Mouse (Mus musculus) kidney, postnatal 36 days (tissue): ENCODE measurements at regions not wholly inside any gene's neighbourhood (a gene's known extent, or its start where the extent isn't known, plus 50 kb on each side); places are given as distances from the start of the nearest gene placed in this dataset.

Experiments
- DNase-seq, 2 experiments: peaks; one replicate each; pipeline ENCODE4 v3.0.0; 2021 to 2022; ENCODE audit warnings: mixed read lengths in 2 of 2

DNA sequence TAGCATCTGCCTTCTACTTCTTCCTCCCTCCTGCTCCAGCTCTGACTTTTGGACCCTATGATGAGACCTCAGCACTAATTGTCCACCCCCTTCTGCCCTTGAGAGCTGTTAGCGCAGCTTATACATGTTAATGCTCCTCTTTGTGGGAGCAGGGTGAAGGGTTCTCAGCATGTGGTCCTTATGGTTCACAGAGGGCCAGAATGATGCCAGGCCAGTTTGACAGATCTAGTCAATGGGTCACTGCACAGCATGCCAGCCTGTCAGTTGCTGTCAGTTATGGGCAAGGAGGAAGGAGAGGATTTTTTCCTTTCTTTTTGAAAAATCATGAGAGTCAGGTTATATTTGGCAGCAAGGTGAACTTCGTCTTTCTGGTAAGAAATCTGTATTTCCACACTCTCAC, 68.4 kb downstream of the 4931417E11Rik start:
- no peak for DNase-seq

DNA sequence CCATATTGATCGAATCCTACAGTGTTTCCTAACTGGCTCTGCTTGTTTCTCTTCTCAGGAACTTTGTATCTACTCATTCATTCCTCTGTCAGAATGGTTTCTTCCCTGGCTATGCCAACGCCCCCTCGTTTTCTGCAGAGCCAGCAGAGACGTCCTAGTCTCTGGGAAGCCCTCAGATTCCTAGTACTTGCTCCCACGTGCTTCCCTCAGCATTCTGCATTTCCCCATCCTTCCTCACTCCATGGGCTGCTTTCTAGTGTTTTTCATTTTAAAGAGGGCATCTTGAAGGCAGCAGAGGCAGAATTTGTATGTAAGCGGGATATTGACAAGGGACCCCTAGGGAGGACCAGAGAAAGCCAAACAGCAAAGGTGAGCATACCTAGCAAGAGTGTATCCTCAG, 80.2 kb downstream of the 4931417E11Rik start:
- no peak for DNase-seq

DNA sequence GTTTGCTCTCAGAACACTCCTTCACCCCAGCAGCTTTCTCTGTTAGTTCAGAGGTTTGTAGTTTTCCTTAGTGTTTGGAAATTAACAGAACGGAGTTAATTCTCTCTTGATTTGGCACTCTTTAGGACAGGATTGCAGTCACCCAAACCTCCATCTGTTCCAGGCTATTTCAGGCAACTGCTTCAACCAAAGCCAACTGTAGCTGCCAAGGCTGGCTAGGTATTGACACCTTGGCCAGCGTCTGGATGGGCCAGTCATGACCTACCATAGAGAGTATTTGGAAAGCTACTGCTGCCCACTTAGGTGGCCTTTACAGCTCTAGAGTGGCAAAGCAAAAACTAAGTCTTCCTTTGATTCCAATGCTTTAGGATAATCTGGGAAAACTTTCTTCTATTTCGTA, 83.2 kb downstream of the 4931417E11Rik start:
- no peak for DNase-seq

DNA sequence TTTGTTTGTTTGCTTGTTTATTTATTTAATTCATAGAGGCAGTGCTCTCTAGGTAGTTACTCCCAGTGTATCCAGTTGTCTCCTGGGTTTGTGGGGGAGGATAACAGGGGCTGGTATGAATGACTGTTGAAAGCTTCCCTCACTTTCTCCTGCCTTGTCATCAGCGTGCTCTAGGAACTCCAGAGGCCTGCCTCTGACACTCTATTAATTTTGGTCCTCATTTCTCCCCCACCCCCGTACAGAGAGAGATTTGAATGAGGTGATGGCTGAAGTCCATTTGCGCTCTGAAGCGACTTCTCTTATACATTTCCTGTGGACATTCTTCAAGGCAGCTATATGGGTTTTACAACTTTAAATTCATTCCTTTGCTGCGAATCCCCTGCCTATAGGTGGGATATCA, 89.6 kb downstream of the 4931417E11Rik start:
- DNase-seq, result no peak

DNA sequence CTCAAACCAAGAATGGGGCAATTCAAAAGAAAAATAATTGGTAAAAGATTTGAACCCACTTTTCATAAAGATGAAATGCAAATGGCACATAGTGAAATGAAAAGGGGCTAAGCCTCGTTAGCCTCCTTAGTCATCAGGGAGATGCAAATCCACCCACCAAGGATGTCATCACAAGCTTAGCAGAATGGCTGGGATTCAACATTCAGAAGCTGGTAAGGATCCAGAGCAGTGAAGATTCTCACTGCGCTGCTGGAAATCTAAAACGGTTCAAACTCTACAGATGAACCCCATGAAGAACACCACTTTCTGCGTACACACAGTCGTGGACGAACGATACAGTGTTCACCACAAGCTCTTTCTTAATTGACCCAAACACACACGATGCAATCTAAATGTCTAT, 91.6 kb downstream of the 4931417E11Rik start:
- DNase-seq, result no peak

DNA sequence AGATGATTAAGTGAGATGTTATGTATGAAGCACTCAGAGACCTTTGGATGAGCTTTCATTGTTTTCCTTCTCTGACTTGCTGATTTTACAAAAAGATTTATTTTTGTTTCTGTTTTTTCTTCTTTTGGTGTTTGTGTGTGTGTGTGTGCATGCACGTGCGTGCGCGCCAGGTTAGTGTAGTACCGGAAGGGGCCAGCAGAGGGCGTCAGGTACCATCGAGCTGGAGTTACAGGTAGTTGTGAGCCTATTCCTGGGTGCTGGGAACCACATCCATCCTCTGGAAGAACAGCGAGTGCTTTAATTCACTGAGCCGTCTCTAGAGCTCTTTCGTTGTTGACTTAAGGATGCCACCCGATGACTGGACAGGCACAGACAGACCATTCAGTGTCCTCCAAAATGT, 93.2 kb downstream of the 4931417E11Rik start:
- no peak for DNase-seq

DNA sequence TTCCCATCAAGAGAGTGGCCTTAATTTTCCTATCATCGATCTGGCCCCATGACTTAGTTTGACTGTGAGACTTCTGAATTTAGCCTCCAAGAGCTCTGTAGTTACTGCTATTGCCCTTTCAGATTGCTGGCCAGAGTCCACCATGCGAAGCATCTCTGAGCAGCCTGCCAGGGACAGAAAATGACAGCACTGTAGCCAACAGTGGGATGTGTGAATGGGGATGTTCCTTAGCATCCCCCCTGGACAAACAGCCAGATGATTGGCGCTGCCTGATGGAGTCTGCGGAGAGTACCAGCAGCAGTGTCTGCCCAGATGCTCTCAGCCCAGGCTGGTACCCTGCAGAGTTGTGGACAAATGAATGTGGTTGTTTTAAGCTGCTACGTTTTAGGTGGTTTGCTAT, 96.6 kb downstream of the 4931417E11Rik start:
- no peak for DNase-seq

DNA sequence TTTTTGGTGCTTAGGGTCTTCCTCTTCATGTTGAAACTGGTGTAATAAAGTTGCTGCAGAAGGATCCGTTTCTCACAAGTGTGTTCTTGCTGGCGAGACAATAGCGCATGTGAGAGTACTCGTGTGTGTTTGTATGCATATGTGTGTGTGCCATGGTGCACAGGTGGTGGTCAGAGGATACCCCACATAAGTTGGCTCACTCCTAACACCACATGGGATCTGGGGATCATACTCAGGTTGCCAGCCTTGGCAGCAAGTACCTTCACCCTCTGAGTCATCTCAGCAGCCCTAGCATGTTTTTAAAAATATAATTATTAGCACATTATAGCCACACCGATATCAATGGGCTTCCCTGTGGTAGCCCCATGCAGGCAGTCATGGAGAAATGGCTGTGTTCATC, 97.6 kb downstream of the 4931417E11Rik start:
- no peak for DNase-seq

DNA sequence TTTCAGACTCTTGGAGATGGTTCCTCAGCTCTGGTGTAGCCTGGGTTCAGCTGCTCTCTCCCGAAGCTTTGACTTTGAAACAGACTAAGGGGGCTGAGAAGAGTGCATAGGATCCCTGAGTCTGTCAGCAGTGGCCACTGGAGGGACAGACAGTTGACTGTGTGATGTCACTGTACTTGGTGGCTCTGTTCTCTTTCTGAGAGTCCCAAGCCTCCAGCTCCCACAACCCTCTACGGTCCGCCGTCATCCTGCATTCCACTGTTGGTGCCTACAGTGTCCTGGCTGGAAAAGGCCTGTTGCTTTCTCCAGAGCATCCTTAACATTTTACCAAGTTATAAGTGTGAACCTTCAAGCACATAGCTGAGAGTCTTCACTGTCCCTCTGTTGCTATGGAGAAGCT, 98.6 kb downstream of the 4931417E11Rik start:
- DNase-seq, result no peak

DNA sequence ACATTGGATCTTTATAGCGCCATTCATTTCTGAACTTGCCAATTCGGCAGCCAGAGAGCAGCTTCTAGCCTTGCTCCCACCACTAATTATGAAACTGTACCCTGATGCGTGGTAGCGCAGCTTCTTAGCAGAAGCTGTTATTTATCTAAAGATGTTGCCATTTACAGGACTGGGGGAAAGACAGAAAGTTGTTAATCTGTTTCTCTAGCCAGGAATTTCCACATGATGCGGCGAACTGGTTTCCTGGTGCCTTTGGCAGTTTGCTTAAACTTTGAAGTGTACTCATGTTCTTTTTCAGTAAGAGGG, 100.7 kb downstream of the 4931417E11Rik start:
- no peak for DNase-seq

DNA sequence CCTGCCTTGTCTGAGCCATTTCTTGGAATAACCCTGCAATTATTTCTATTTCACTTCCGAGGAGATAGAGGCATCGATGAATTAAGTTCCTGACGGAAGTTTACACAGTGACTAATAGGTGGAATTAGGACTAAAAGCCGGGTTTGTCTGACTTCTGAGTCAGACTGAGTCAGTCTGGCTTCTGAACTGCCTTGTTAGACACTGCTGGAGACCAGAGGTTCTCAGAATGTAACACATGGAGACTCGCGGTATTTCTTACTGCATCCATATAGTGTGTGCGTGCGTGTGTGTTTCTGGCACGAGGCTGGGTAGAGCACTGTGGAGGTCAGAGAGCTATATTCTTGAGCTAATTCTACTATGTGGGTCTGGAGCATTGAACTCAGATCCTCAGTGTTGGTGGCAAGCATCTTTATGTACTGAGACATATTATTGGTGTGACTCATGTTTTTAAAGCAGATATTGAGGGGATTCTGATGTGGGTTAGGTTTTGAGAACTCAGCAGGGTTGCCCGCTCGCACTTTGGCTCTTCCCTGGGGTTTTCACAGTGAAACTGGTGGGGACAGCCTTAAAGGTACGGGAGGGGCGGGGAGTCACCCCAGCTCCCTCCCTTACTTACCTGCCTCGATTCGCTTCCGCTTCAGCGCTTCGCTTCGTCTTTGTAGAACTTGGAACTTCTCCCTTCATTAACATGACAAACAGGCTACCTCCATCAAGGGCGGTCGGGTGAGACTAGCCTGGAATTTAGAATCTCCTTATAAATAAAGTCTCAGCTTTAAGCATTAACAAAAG, 101.2 kb downstream of the 4931417E11Rik start:
- peak; percentile 3 to 10 for DNase-seq

DNA sequence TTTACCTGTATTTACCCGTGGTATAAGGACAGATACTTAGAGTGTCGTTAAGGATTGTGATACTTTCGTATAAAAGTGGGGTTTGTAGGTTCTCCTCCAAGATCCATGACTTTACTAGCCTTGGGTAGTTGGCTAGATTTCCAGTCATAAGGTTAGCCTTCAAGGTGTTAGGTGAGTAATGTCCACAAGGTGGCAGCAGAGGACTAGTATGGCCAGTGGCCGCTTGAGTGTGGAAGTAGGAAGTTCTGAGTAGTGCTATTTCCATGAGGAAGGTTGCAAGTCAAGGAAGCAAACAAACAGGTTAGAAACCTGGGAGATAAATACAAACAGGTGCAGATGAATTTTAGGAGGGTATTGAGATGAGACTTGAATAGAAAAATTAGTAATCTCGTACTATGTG, 101.9 kb downstream of the 4931417E11Rik start:
- peak; percentile 77 to 85 for DNase-seq

DNA sequence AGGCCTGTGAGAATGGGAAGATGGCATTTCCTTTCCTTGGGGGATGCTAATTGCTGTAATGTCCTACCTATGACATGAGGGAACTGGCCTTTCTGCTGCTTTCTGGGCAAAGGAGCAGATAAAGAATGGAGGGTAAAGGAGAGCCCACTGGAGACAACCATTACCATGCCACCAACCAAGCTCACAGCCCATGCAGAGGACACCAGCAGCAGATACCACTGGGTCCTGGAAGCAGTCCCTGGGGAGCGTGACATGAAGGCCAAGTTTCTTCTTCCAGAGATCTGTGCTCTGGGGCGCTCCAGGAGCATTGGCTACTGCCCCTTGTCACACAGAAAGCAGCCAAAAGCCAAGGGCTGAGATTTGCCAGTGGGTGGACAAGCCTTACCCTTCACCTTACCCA, 102.8 kb downstream of the 4931417E11Rik start:
- no peak for DNase-seq

DNA sequence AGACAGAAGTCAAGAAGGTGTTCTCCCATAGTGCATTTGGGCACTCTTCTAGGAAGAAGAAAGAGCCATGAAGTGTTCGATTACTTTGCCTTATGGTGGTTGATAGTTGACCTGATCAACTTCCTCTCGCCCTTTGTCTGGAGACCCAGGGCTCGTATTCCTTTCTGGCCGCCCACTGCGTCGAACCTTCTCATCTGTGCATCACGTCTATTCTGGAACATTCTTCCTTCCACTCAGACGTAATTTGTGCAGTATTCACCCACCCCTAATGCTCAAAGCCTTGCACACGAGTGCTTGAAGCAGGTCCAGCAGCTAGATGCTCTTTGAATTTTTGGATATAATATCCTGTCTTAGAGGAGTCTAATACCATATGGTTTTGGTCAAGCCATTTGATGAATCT, 104.2 kb downstream of the 4931417E11Rik start:
- DNase-seq, result no peak

DNA sequence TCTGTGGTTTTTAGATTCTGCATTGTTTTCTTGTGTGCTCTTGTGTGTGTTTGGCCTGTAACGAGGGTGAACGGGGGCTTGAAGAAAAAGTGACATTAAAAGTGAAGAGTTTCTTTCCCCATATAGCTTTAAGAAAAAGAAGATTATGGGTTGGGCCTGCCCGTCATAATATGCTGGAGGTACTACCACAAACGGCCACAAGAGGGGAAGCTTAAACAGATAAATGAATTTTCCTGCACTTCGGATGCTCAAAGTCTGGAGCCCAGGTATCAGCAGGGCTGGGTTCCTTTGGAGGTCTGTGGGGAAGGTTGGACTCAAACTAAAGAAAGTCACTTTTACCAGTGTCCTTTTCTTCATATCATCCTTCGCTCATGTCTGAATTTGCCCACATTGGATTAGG, 86.8 kb downstream of the Suclg1 start:
- peak in 1 of 2 experiments; percentile 59 for DNase-seq

DNA sequence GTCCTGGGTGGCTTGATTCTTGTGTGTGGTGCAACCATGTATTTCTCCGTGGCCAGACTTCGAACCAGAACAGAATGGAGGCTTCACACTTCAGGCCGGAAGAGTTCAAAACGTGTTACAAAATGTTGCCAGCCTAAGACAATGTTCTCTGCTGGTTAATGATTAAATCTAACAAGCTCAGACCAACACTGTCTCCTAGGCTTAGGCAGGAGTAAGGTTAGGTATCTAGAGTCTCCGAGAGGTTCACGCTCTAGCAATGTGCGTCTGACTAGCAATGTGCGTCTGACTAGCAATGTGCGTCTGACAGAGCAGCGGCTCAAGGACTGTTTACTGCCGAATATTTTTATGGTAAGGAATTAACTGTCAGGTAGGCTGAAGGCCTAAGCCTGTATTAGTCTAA, 81.5 kb downstream of the Suclg1 start:
- DNase-seq, result peak; percentile 2 to 19
